Mouse (Mus musculus) embryonic fibroblast, embryonic 13.5 days (primary cell): ENCODE results near the gene Cd80.

Source experiments
- CTCF ChIP-seq: IDR thresholded peaks from 2 replicates; pipeline ENCODE4 v1.5.1; 2011; ENCODE audit warnings: mild to moderate bottlenecking, control low read depth, low read length, moderate library complexity, borderline replicate concordance; ENCODE audit not compliant: insufficient read depth
- POLR2A ChIP-seq: IDR thresholded peaks from 2 replicates; pipeline ENCODE4 v1.6.1; 2011; ENCODE audit warnings: low read depth, mild to moderate bottlenecking, control low read depth, low read length, moderate library complexity

DNA sequence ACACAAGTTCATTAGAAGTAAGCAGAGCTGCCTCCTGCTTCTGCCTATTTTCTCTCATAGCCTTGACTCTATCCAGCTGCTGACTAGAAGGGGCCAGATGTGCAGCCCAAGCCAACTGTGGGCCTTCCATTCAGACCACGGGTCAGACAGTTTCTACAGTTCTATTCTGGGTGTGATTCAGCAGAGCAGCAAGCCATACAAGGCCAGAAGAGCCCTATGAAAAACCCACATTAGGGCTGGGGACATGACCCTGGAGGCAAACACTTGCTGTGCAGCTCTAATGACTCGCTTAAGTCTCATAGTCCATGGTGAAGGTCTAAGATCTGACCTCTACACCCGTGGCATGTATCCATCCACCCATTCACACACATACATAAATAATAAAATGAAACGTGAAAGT is 10.7 kb downstream of the Cd80 start:
- TF ChIP-seq CTCF (no peak), POLR2A (no peak)
